Mouse (Mus musculus): ENCODE results near the gene Smim5. TPM values are rescaled to one million over a fixed set of nuclear protein-coding genes. Genes with fewer than 3 reads are reported as not detected.

Gene Smim5
- polyA plus RNA-seq, 1 experiment, result not detected

DNA sequence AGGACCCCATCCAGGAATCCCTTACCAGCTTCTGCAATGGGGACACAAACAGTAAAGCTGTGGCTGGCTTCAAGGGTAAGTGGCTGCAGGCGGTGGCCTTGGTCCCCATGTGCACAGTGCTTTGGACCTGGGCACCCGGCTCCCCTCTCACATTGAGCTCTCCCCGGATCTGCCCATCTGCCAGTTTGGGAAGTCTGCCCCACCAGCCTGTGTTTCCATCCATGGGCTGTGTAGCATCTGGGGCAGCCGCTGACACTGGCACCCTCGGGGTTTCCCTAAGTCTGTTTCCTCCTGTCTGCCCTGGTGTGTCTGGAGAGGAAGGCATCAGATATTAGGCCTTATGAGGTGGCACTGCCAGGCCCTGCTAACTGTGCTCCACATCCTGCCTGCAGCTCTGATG lies 11.7 kb upstream of the Smim5 start:
- Histone ChIP-seq H3K27ac (ENCODE audit: insufficient read depth, low read length) (no peak overlapping the region), H3K27me3 (ENCODE audit: control insufficient read depth, insufficient read depth, low read length, poor library complexity, severe bottlenecking) (no peaks in the 10 kb centered on the region), H3K4me1 (ENCODE audit: control insufficient read depth, insufficient read depth, low read length) (peaks cover 2% of the 10 kb centered on the region), H3K4me3 (ENCODE audit: low read depth, low read length) (no peak overlapping the region), H3K9ac (ENCODE audit: low read depth, poor library complexity, severe bottlenecking) (no peak overlapping the region), H3K36me3 (ENCODE audit: control insufficient read depth, insufficient read depth, low read length, poor library complexity, severe bottlenecking) (no peaks in the 10 kb centered on the region), H3K9me3 (replicated peaks; ENCODE audit: control insufficient read depth, insufficient read depth, low read length, poor library complexity, severe bottlenecking) (no peaks in the 10 kb centered on the region)
- TF ChIP-seq POLR2A (IDR thresholded peaks at IDR 0.05; ENCODE audit: insufficient read depth, low read length), result no peak
- no peak for TF ChIP-seq EP300 (IDR thresholded peaks at IDR 0.05; ENCODE audit: insufficient read depth, low read depth, low read length)
- TF ChIP-seq CTCF (IDR thresholded peaks at IDR 0.05; ENCODE audit: low read depth, low read length), result no peak

DNA sequence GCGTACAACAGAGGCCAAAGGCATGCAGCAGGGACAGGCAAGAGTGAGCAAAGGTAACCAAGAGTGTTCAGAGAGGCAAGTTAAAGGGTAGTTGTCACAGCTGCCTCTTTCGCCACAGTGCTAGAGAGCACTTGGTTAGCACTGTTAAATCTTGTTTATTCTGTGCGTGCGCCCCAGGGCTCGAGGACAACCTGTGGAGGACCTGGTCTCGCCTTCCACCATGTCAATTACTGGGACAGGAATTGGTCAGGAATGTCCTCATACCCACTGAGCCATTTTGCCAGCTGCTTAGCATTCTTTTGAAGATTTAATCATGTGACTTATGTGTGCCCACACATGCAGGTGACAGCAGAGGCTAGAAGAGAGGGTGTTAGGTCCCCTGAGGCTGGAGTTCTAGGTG lies 10.6 kb upstream of the Smim5 start:
- Histone ChIP-seq H3K9ac (ENCODE audit: low read depth, poor library complexity, severe bottlenecking) (no peak overlapping the region), H3K27ac (ENCODE audit: insufficient read depth, low read length) (no peak overlapping the region), H3K36me3 (ENCODE audit: control insufficient read depth, insufficient read depth, low read length, poor library complexity, severe bottlenecking) (0 out of 2 replicates have a peak, but pooled peaks cover 2% of the 10 kb centered on the region), H3K4me1 (ENCODE audit: control insufficient read depth, insufficient read depth, low read length) (peaks cover 2% of the 10 kb centered on the region), H3K9me3 (replicated peaks; ENCODE audit: control insufficient read depth, insufficient read depth, low read length, poor library complexity, severe bottlenecking) (no peaks in the 10 kb centered on the region), H3K4me3 (ENCODE audit: low read depth, low read length) (no peak overlapping the region), H3K27me3 (ENCODE audit: control insufficient read depth, insufficient read depth, low read length, poor library complexity, severe bottlenecking) (no peaks in the 10 kb centered on the region)
- no peak for TF ChIP-seq EP300 (IDR thresholded peaks at IDR 0.05; ENCODE audit: insufficient read depth, low read depth, low read length)
- no peak for TF ChIP-seq POLR2A (IDR thresholded peaks at IDR 0.05; ENCODE audit: insufficient read depth, low read length)
- TF ChIP-seq CTCF (IDR thresholded peaks at IDR 0.05; ENCODE audit: low read depth, low read length), result no peak

DNA sequence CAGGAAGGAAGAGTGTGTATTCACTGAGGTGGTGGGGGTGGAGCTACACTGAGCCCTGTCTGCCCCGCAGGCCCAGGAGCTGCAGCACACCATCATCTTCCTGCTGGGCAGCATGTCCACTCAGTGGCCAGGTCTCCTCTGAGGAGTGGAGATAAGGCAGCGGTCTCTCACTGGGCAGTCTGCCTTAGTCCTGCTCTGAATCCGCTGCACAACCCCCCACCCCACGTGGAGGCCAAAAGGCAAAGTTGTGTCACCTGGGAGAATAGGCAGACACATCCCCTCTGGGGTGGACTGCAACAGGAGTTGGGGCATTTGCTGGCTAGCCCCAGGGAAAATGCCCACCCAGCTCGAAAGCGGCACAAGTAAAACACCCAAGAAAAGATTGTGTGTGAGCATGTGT lies 7.6 kb upstream of the Smim5 start:
- H3K4me3 ChIP-seq (ENCODE audit: low read depth, low read length), result no peak overlapping the region
- H3K27ac ChIP-seq (ENCODE audit: insufficient read depth, low read length), result no peak overlapping the region
- H3K9ac ChIP-seq (ENCODE audit: low read depth, poor library complexity, severe bottlenecking), result no peak overlapping the region
- no peak for TF ChIP-seq CTCF (IDR thresholded peaks at IDR 0.05; ENCODE audit: low read depth, low read length)
- no peak for TF ChIP-seq POLR2A (IDR thresholded peaks at IDR 0.05; ENCODE audit: insufficient read depth, low read length)
- no peak for TF ChIP-seq EP300 (IDR thresholded peaks at IDR 0.05; ENCODE audit: insufficient read depth, low read depth, low read length)
- no peaks in the 10 kb centered on the region for H3K9me3 ChIP-seq (replicated peaks; ENCODE audit: control insufficient read depth, insufficient read depth, low read length, poor library complexity, severe bottlenecking)
- peaks cover 2% of the 10 kb centered on the region for H3K4me1 ChIP-seq (ENCODE audit: control insufficient read depth, insufficient read depth, low read length)
- no peaks in the 10 kb centered on the region for H3K27me3 ChIP-seq (ENCODE audit: control insufficient read depth, insufficient read depth, low read length, poor library complexity, severe bottlenecking)
- H3K36me3 ChIP-seq (ENCODE audit: control insufficient read depth, insufficient read depth, low read length, poor library complexity, severe bottlenecking), result 0 out of 2 replicates have a peak, but pooled peaks cover 2% of the 10 kb centered on the region

DNA sequence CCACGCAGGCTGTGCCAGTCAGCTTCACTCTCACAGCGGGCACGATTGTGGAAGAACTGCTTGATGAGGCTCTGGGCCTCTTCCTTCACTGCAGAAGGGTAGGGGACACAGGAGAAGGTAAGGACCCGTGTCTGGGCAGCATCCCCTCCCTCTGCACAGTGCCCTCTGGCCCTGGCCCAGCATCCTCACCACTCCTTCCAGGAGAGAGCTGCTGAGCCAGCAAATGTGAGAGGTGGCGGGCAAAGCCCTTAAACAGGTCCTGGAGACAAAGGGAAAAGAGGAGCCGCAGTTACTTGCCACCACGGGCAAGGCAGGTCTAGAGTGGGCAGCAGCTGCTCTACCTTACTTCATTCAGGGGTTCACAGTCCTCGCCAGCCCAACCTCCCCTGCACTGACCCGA lies 6.7 kb upstream of the Smim5 start:
- Histone ChIP-seq H3K9ac (ENCODE audit: low read depth, poor library complexity, severe bottlenecking) (no peak overlapping the region), H3K4me1 (ENCODE audit: control insufficient read depth, insufficient read depth, low read length) (peaks cover 2% of the 10 kb centered on the region), H3K9me3 (replicated peaks; ENCODE audit: control insufficient read depth, insufficient read depth, low read length, poor library complexity, severe bottlenecking) (no peaks in the 10 kb centered on the region), H3K36me3 (ENCODE audit: control insufficient read depth, insufficient read depth, low read length, poor library complexity, severe bottlenecking) (0 out of 2 replicates have a peak, but pooled peaks cover 2% of the 10 kb centered on the region), H3K27ac (ENCODE audit: insufficient read depth, low read length) (no peak overlapping the region), H3K27me3 (ENCODE audit: control insufficient read depth, insufficient read depth, low read length, poor library complexity, severe bottlenecking) (no peaks in the 10 kb centered on the region), H3K4me3 (ENCODE audit: low read depth, low read length) (no peak overlapping the region)
- TF ChIP-seq CTCF (IDR thresholded peaks at IDR 0.05; ENCODE audit: low read depth, low read length) (no peak), EP300 (IDR thresholded peaks at IDR 0.05; ENCODE audit: insufficient read depth, low read depth, low read length) (no peak), POLR2A (IDR thresholded peaks at IDR 0.05; ENCODE audit: insufficient read depth, low read length) (no peak)

DNA sequence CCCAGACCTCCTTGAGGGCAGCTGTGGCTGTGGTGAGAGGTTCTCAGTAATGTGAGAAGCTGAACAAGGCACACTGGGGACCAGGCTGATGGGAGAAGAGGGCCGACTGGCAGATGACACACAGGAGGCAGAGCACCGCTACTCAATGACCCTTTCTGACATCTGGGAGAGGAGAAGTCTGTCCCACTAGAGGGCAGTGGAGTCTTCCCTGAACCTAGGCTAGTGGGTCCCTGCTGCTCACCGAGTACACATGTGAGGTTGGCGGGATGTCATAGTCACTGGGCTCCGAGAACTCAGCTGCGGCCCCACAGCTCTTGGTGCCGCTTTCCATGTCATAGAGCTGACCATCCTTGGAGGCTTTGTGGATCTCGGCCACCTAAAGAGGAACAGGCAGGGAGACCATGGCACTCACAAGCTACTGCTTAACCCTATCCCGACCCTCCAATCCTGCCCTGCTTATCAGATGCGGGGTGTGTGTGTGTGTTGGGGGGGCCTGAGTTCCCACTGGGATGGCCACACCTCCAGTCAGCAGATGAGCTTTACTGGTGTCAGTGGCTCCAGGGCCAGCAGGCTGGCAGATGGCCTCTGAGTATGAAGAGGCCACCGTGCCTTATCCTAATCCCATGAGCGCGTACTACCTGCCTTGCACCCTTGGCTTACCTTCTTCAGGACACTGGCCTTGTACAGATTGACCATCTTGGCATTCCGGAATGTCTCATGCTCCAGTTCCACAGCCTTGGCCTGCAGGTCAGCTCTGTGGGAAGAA lies 4.8 kb upstream of the Smim5 start:
- H3K9me3 ChIP-seq (replicated peaks; ENCODE audit: control insufficient read depth, insufficient read depth, low read length, poor library complexity, severe bottlenecking), result no peaks in the 10 kb centered on the region
- no peak overlapping the region for H3K4me3 ChIP-seq (ENCODE audit: low read depth, low read length)
- H3K36me3 ChIP-seq (ENCODE audit: control insufficient read depth, insufficient read depth, low read length, poor library complexity, severe bottlenecking), result 0 out of 2 replicates have a peak, but pooled peaks cover 2% of the 10 kb centered on the region
- TF ChIP-seq EP300 (IDR thresholded peaks at IDR 0.05; ENCODE audit: insufficient read depth, low read depth, low read length) (no peak), CTCF (IDR thresholded peaks at IDR 0.05; ENCODE audit: low read depth, low read length) (peak; percentile 71)
- peaks cover 2% of the 10 kb centered on the region for H3K4me1 ChIP-seq (ENCODE audit: control insufficient read depth, insufficient read depth, low read length)
- H3K9ac ChIP-seq (ENCODE audit: low read depth, poor library complexity, severe bottlenecking), result no peak overlapping the region
- no peaks in the 10 kb centered on the region for H3K27me3 ChIP-seq (ENCODE audit: control insufficient read depth, insufficient read depth, low read length, poor library complexity, severe bottlenecking)
- H3K27ac ChIP-seq (ENCODE audit: insufficient read depth, low read length), result no peak overlapping the region

DNA sequence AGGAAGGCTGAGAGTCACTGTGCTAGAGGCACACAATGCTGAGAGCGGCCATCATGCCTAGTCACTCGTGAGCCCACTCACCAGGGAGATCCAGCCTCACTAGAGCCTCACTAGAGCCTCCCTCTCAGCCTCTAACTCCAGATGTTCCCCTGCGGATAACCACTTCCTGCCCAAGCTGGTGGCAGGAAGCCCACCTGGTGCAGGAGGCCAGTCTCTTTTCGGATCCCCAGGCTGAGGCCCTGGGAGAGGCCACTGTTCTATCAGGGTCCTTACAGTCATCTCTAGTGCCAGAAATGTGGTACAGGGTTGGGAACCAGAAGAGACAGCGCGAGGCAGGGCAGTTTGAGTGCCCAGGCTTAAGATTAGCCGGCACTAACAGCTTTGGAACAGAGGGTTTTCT lies 1.3 kb upstream of the Smim5 start:
- TF ChIP-seq POLR2A (IDR thresholded peaks at IDR 0.05; ENCODE audit: insufficient read depth, low read length), result no peak
- no peak for TF ChIP-seq CTCF (IDR thresholded peaks at IDR 0.05; ENCODE audit: low read depth, low read length)
- no peak for TF ChIP-seq EP300 (IDR thresholded peaks at IDR 0.05; ENCODE audit: insufficient read depth, low read depth, low read length)
- Histone ChIP-seq H3K9ac (ENCODE audit: low read depth, poor library complexity, severe bottlenecking) (no peak overlapping the region), H3K27me3 (ENCODE audit: control insufficient read depth, insufficient read depth, low read length, poor library complexity, severe bottlenecking) (no peaks in the 10 kb centered on the region), H3K4me1 (ENCODE audit: control insufficient read depth, insufficient read depth, low read length) (no peaks in the 10 kb centered on the region), H3K4me3 (ENCODE audit: low read depth, low read length) (no peak overlapping the region), H3K9me3 (replicated peaks; ENCODE audit: control insufficient read depth, insufficient read depth, low read length, poor library complexity, severe bottlenecking) (no peaks in the 10 kb centered on the region), H3K27ac (ENCODE audit: insufficient read depth, low read length) (no peak overlapping the region), H3K36me3 (ENCODE audit: control insufficient read depth, insufficient read depth, low read length, poor library complexity, severe bottlenecking) (0 out of 2 replicates have a peak, but pooled peaks cover 2% of the 10 kb centered on the region)
